Mouse (Mus musculus) heart, postnatal 0 days (tissue): Measurements from ENCODE around the gene Kcnk10. TPM values are rescaled to one million over a fixed set of nuclear protein-coding genes. Genes with fewer than 3 reads are reported as not detected.

Experiments used
- ATAC-seq: fragments of 200-750 bp; cut with Nextera tagmentation; 2 replicates; pipeline ENCODE4 v1.8.0; 2017; ENCODE audit warnings: low read depth, moderate number of reproducible peaks, moderate library complexity; ENCODE audit not compliant: insufficient read depth
- DNase-seq: peaks from one replicate; pipeline ENCODE4 v3.0.0-alpha.2; 2016; ENCODE audit warnings: low spot score
- H3K27ac ChIP-seq: fragments of 300-500 bp; sonication (generic); 2 replicates; pipeline ENCODE4 v1.5.1; 2014; ENCODE audit warnings: low read depth, mild to moderate bottlenecking
- H3K27me3 ChIP-seq: fragments of 300-500 bp; sonication (generic); 2 replicates; pipeline ENCODE4 v1.6.1; 2014; ENCODE audit warnings: low read length, mixed read lengths; ENCODE audit not compliant: control insufficient read depth, insufficient read depth
- H3K36me3 ChIP-seq: fragments of 300-500 bp; sonication (generic); replicated peaks from 2 replicates; pipeline ENCODE4 v1.6.1; 2014; ENCODE audit warnings: low read length, mixed read lengths; ENCODE audit not compliant: control insufficient read depth, insufficient read depth
- H3K4me1 ChIP-seq: fragments of 300-500 bp; sonication (generic); 2 replicates; pipeline ENCODE4 v1.6.1; 2014; ENCODE audit warnings: antibody characterized with exemption; ENCODE audit not compliant: control insufficient read depth, insufficient read depth
- H3K4me2 ChIP-seq: fragments of 300-500 bp; sonication (generic); 2 replicates; pipeline ENCODE4 v1.6.1; 2014; ENCODE audit warnings: low read depth, mild to moderate bottlenecking, low read length, moderate library complexity
- H3K4me3 ChIP-seq: fragments of 300-500 bp; sonication (generic); 2 replicates; pipeline ENCODE4 v1.5.1; 2014; ENCODE audit warnings: low read depth, low read length
- H3K9ac ChIP-seq: fragments of 300-500 bp; sonication (generic); replicated peaks from 2 replicates; pipeline ENCODE4 v1.6.1; 2014; ENCODE audit warnings: low read depth, low read length, mixed read lengths
- H3K9me3 ChIP-seq: fragments of 300-500 bp; sonication (generic); replicated peaks from 2 replicates; pipeline ENCODE4 v1.6.1; 2016; ENCODE audit warnings: low read length; ENCODE audit not compliant: control insufficient read depth
- CTCF ChIP-seq: IDR thresholded peaks from 2 replicates; pipeline ENCODE4 v1.5.1; 2016; ENCODE audit warnings: antibody characterized with exemption, control low read depth, low read depth
- EP300 ChIP-seq: IDR thresholded peaks from 2 replicates; pipeline ENCODE4 v1.6.1; 2016; ENCODE audit warnings: antibody characterized with exemption, low read depth
- WGBS: fragments of 180-500 bp; shearing (Covaris S2); extraction: QIAGEN DNeasy Blood & Tissue Kit; methylation state at CpG from one replicate; pipeline ENCODE4 v1.1.7; 2014; 5-methylcytosine and 5-hydroxymethylcytosine counted together
- polyA plus RNA-seq: library from polyadenylated mRNA; unstranded; fragments of >200 nt; fragmentation: Nextera tagmentation; extraction: Ambion mirVana; gene quantifications from 2 replicates; pipeline ENCODE4 v1.2.1, GENCODE M21; 2015
- total RNA-seq: library from RNA; depleted of rRNA; stranded (reverse); fragments of >200 nt; gene quantifications from 2 replicates; pipeline ENCODE4 v1.2.3, GENCODE M21; 2014; ENCODE audit warnings: low replicate concordance

Gene Kcnk10
- total and polyA plus RNA-seq, 2 experiments from 2014 or later: not detected

- H3K4me3 ChIP-seq: no peak overlapping the region
- WGBS: 77% methylated on average over 13 of the region's 13 CpGs
- H3K36me3 ChIP-seq: no peaks in the 10 kb centered on the region
- DNase-seq (no peak), ATAC-seq (no peak)
- H3K27me3 ChIP-seq: no peaks in the 10 kb centered on the region
- H3K9ac ChIP-seq: no peak overlapping the region
- H3K9me3 ChIP-seq: no peaks in the 10 kb centered on the region
- H3K27ac ChIP-seq: no peak overlapping the region
- no peaks in the 10 kb centered on the region for H3K4me1 ChIP-seq
- H3K4me2 ChIP-seq: no peak overlapping the region
- TF ChIP-seq CTCF: no peak
- TF ChIP-seq EP300: no peak
Measured at GRCm38 (mm10) chr12:98524331-98525311, 53.5 kb downstream of the Kcnk10 start.

GRCm38 (mm10) chr12:98521311-98521710, 56.8 kb downstream of the Kcnk10 start:
- 58% methylated on average over 4 of the region's 4 CpGs for WGBS
- Histone ChIP-seq H3K9ac (no peak overlapping the region), H3K27ac (no peak overlapping the region), H3K9me3 (no peaks in the 10 kb centered on the region), H3K27me3 (no peaks in the 10 kb centered on the region), H3K4me2 (no peak overlapping the region), H3K4me1 (no peaks in the 10 kb centered on the region), H3K4me3 (no peak overlapping the region), H3K36me3 (no peaks in the 10 kb centered on the region)
- ATAC-seq: no peak
- no peak for DNase-seq
- no peak for TF ChIP-seq EP300
- TF ChIP-seq CTCF: no peak

- H3K36me3 ChIP-seq: no peaks in the 10 kb centered on the region
- H3K27me3 ChIP-seq: no peaks in the 10 kb centered on the region
- TF ChIP-seq CTCF (no peak), EP300 (no peak)
- no peak overlapping the region for H3K27ac ChIP-seq
- no peak overlapping the region for H3K4me2 ChIP-seq
- no peak overlapping the region for H3K9ac ChIP-seq
- DNase-seq: no peak
- no peaks in the 10 kb centered on the region for H3K4me1 ChIP-seq
- H3K4me3 ChIP-seq: no peak overlapping the region
- no peaks in the 10 kb centered on the region for H3K9me3 ChIP-seq
- ATAC-seq: no peak
- WGBS: 75% methylated on average over 4 of the region's 4 CpGs
Measured at GRCm38 (mm10) chr12:98520568-98520931, 57.6 kb downstream of the Kcnk10 start.

GRCm38 (mm10) chr12:98519866-98520567, 58.1 kb downstream of the Kcnk10 start:
- Histone ChIP-seq H3K36me3 (no peaks in the 10 kb centered on the region), H3K9me3 (no peaks in the 10 kb centered on the region), H3K4me3 (no peak overlapping the region), H3K4me2 (no peak overlapping the region), H3K9ac (no peak overlapping the region), H3K27ac (no peak overlapping the region), H3K27me3 (no peaks in the 10 kb centered on the region), H3K4me1 (no peaks in the 10 kb centered on the region)
- WGBS: 80% methylated on average over 7 of the region's 7 CpGs
- no peak for DNase-seq
- TF ChIP-seq EP300 (no peak), CTCF (no peak)
- no peak for ATAC-seq

- no peak overlapping the region for H3K9ac ChIP-seq
- H3K9me3 ChIP-seq: no peaks in the 10 kb centered on the region
- no peak for ATAC-seq
- 32% methylated on average over 4 of the region's 4 CpGs for WGBS
- TF ChIP-seq EP300 (no peak), CTCF (no peak)
- no peaks in the 10 kb centered on the region for H3K36me3 ChIP-seq
- no peak overlapping the region for H3K4me2 ChIP-seq
- H3K4me1 ChIP-seq: no peaks in the 10 kb centered on the region
- DNase-seq: no peak
- no peaks in the 10 kb centered on the region for H3K27me3 ChIP-seq
- H3K27ac ChIP-seq: no peak overlapping the region
- H3K4me3 ChIP-seq: no peak overlapping the region
Measured at GRCm38 (mm10) chr12:98505601-98506000, 72.5 kb downstream of the Kcnk10 start.
